Mouse (Mus musculus) G1E (cell line): ENCODE data around the gene Sugt1.

Experiments
- CTCF ChIP-seq: IDR thresholded peaks from 2 replicates; pipeline ENCODE4 v1.5.1; 2012; ENCODE audit warnings: low read depth, low read length, inconsistent platforms, mixed read lengths
- GATA1 ChIP-seq: IDR thresholded peaks from 2 replicates; pipeline ENCODE4 v1.6.1; 2012; ENCODE audit warnings: borderline replicate concordance, low read length, inconsistent platforms, mixed read lengths
- GATA2 ChIP-seq: IDR thresholded peaks from 2 replicates; pipeline ENCODE4 v1.6.1; 2012; ENCODE audit warnings: low read depth, low read length, inconsistent platforms, borderline replicate concordance
- TAL1 ChIP-seq: conservative IDR thresholded peaks from 2 replicates; pipeline ENCODE4 v1.6.1; 2012; ENCODE audit warnings: low read depth, low read length, inconsistent platforms, mixed read lengths

DNA sequence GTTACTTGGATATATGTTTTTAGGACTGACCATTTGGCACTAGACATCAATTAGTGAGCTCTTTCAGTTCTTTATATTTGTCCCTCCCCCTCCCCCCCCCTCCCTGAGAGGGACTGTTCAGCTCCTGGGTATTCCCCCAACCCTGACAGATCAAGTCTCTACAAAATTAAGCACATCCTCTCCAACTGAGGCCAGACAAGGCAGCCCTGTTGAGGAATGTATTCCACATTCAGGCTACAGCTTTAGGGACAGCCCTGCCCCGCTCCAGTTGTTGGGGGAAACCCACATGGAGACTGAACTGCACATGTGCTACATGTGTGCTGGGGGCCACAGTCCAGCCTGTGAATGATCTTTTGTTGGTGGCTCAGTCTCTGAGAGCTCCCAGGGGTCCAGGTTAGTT lies 34.6 kb upstream of the Sugt1 start:
- TF ChIP-seq CTCF = no peak
- TF ChIP-seq GATA1 = no peak
- TF ChIP-seq TAL1 = no peak
- no peak for TF ChIP-seq GATA2
